Mouse (Mus musculus): ENCODE measurements around the gene Cd8b1. TPM values are rescaled to one million over a fixed set of nuclear protein-coding genes. Genes with fewer than 3 reads are reported as not detected.

The Cd8b1 gene
- total RNA-seq (2014; rRNA removed) (0.18 and 0.20 TPM in 2 replicates), polyA plus RNA-seq (2012; rRNA removed) (0.18 and 0.22 TPM in 2 replicates)

- WGBS = 82% methylated on average over 7 of the region's 7 CpGs
- no peaks in the 10 kb centered on the region for H3K4me1 ChIP-seq (ENCODE audit: control insufficient read depth, insufficient read depth, low read length)
- DNase-seq (ENCODE audit: extremely low read depth, low read depth, low spot score) = no peak
- no peaks in the 10 kb centered on the region for H3K27me3 ChIP-seq (ENCODE audit: control insufficient read depth, insufficient read depth, low read length)
- H3K79me2 ChIP-seq (ENCODE audit: control insufficient read depth, insufficient read depth, low read length) = no peaks in the 10 kb centered on the region
- no peak within 1 kb of the TSS for H3K27ac ChIP-seq (replicated peaks; ENCODE audit: insufficient read depth, low read depth, low read length)
- H3K36me3 ChIP-seq (ENCODE audit: control insufficient read depth, insufficient read depth, low read length) = no peaks in the 10 kb centered on the region
- no peak within 1 kb of the TSS for H3K4me3 ChIP-seq (ENCODE audit: insufficient read depth, low read depth, low read length)
- TF ChIP-seq POLR2A (IDR thresholded peaks at IDR 0.05; ENCODE audit: extremely low read depth, insufficient read depth, low read length) (no peak), CTCF (IDR thresholded peaks at IDR 0.05; ENCODE audit: low read depth, low read length) (no peak)
- no peak within 1 kb of the TSS for H3K9ac ChIP-seq (ENCODE audit: low read depth, low read length)
These were observed at the start of gene Cd8b1 for GRCm38 (mm10) chr6:71322491-71322921. Gene Cd8b1 (plus strand): TSS chr6:71322788.

GRCm38 (mm10) chr6:71273715-71274114 lies 48.9 kb upstream of the Cd8b1 start:
- Histone ChIP-seq H3K4me1 (ENCODE audit: control insufficient read depth, insufficient read depth, low read length) (peaks cover 13% of the 10 kb centered on the region), H3K9ac (ENCODE audit: low read depth, low read length) (no peak overlapping the region), H3K27ac (replicated peaks; ENCODE audit: insufficient read depth, low read depth, low read length) (no peak overlapping the region), H3K4me3 (ENCODE audit: insufficient read depth, low read depth, low read length) (no peak overlapping the region), H3K36me3 (ENCODE audit: control insufficient read depth, insufficient read depth, low read length) (no peaks in the 10 kb centered on the region; the same call in 1 of the 2 replicates), H3K79me2 (ENCODE audit: control insufficient read depth, insufficient read depth, low read length) (peaks cover 10% of the 10 kb centered on the region; the same call in 1 of the 2 replicates), H3K27me3 (ENCODE audit: control insufficient read depth, insufficient read depth, low read length) (no peaks in the 10 kb centered on the region)
- WGBS = 88% methylated on average over 1 of the region's 1 CpGs
- DNase-seq (ENCODE audit: extremely low read depth, low read depth, low spot score) = no peak
- TF ChIP-seq POLR2A (IDR thresholded peaks at IDR 0.05; ENCODE audit: extremely low read depth, insufficient read depth, low read length) (no peak), CTCF (IDR thresholded peaks at IDR 0.05; ENCODE audit: low read depth, low read length) (no peak)

GRCm38 (mm10) chr6:71274621-71275020 lies 48.0 kb upstream of the Cd8b1 start:
- TF ChIP-seq POLR2A (IDR thresholded peaks at IDR 0.05; ENCODE audit: extremely low read depth, insufficient read depth, low read length) (no peak), CTCF (IDR thresholded peaks at IDR 0.05; ENCODE audit: low read depth, low read length) (no peak)
- 97% methylated on average over 1 of the region's 1 CpGs for WGBS
- H3K36me3 ChIP-seq (ENCODE audit: control insufficient read depth, insufficient read depth, low read length) = no peaks in the 10 kb centered on the region; the same call in 1 of the 2 replicates
- H3K27me3 ChIP-seq (ENCODE audit: control insufficient read depth, insufficient read depth, low read length) = no peaks in the 10 kb centered on the region
- H3K4me3 ChIP-seq (ENCODE audit: insufficient read depth, low read depth, low read length) = no peak overlapping the region
- no peak overlapping the region for H3K9ac ChIP-seq (ENCODE audit: low read depth, low read length)
- H3K4me1 ChIP-seq (ENCODE audit: control insufficient read depth, insufficient read depth, low read length) = peaks cover 9% of the 10 kb centered on the region
- H3K27ac ChIP-seq (replicated peaks; ENCODE audit: insufficient read depth, low read depth, low read length) = no peak overlapping the region
- peaks cover 11% of the 10 kb centered on the region; the same call in 1 of the 2 replicates for H3K79me2 ChIP-seq (ENCODE audit: control insufficient read depth, insufficient read depth, low read length)
- DNase-seq (ENCODE audit: extremely low read depth, low read depth, low spot score) = no peak

- no peak overlapping the region for H3K9ac ChIP-seq (ENCODE audit: low read depth, low read length)
- H3K27ac ChIP-seq (replicated peaks; ENCODE audit: insufficient read depth, low read depth, low read length) = no peak overlapping the region
- H3K36me3 ChIP-seq (ENCODE audit: control insufficient read depth, insufficient read depth, low read length) = peaks cover 5% of the 10 kb centered on the region
- peak; percentile 19 for DNase-seq (ENCODE audit: extremely low read depth, low read depth, low spot score)
- H3K27me3 ChIP-seq (ENCODE audit: control insufficient read depth, insufficient read depth, low read length) = no peaks in the 10 kb centered on the region
- WGBS = 51% methylated on average over 1 of the region's 1 CpGs
- H3K4me3 ChIP-seq (ENCODE audit: insufficient read depth, low read depth, low read length) = no peak overlapping the region
- TF ChIP-seq CTCF (IDR thresholded peaks at IDR 0.05; ENCODE audit: low read depth, low read length) = no peak
- TF ChIP-seq POLR2A (IDR thresholded peaks at IDR 0.05; ENCODE audit: extremely low read depth, insufficient read depth, low read length) = no peak
- no peaks in the 10 kb centered on the region for H3K4me1 ChIP-seq (ENCODE audit: control insufficient read depth, insufficient read depth, low read length)
- 0 out of 2 replicates have a peak, but pooled peaks cover 2% of the 10 kb centered on the region for H3K79me2 ChIP-seq (ENCODE audit: control insufficient read depth, insufficient read depth, low read length)
These were observed 43.2 kb upstream of the Cd8b1 start for GRCm38 (mm10) chr6:71279418-71279817.

- H3K27ac ChIP-seq (replicated peaks; ENCODE audit: insufficient read depth, low read depth, low read length) = no peak overlapping the region
- 79% methylated on average over 14 of the region's 14 CpGs for WGBS
- DNase-seq (ENCODE audit: extremely low read depth, low read depth, low spot score) = no peak
These were observed 29.1 kb upstream of the Cd8b1 start for GRCm38 (mm10) chr6:71293509-71293908.

GRCm38 (mm10) chr6:71295303-71295702 lies 27.3 kb upstream of the Cd8b1 start:
- WGBS = 76% methylated on average over 6 of the region's 6 CpGs
- Histone ChIP-seq H3K36me3 (ENCODE audit: control insufficient read depth, insufficient read depth, low read length) (no peaks in the 10 kb centered on the region), H3K27ac (replicated peaks; ENCODE audit: insufficient read depth, low read depth, low read length) (no peak overlapping the region), H3K27me3 (ENCODE audit: control insufficient read depth, insufficient read depth, low read length) (no peaks in the 10 kb centered on the region), H3K4me3 (ENCODE audit: insufficient read depth, low read depth, low read length) (no peak overlapping the region), H3K79me2 (ENCODE audit: control insufficient read depth, insufficient read depth, low read length) (no peaks in the 10 kb centered on the region), H3K9ac (ENCODE audit: low read depth, low read length) (no peak overlapping the region), H3K4me1 (ENCODE audit: control insufficient read depth, insufficient read depth, low read length) (no peaks in the 10 kb centered on the region)
- no peak for DNase-seq (ENCODE audit: extremely low read depth, low read depth, low spot score)
- TF ChIP-seq CTCF (IDR thresholded peaks at IDR 0.05; ENCODE audit: low read depth, low read length) (no peak), POLR2A (IDR thresholded peaks at IDR 0.05; ENCODE audit: extremely low read depth, insufficient read depth, low read length) (no peak)

More at GRCm38 (mm10) chr6:71293509-71293908, 29.1 kb upstream of the Cd8b1 start:
- H3K9ac ChIP-seq (ENCODE audit: low read depth, low read length) = no peak overlapping the region
- H3K36me3 ChIP-seq (ENCODE audit: control insufficient read depth, insufficient read depth, low read length) = no peaks in the 10 kb centered on the region
- TF ChIP-seq POLR2A (IDR thresholded peaks at IDR 0.05; ENCODE audit: extremely low read depth, insufficient read depth, low read length) = no peak
- no peak for TF ChIP-seq CTCF (IDR thresholded peaks at IDR 0.05; ENCODE audit: low read depth, low read length)
- H3K4me3 ChIP-seq (ENCODE audit: insufficient read depth, low read depth, low read length) = no peak overlapping the region
- H3K4me1 ChIP-seq (ENCODE audit: control insufficient read depth, insufficient read depth, low read length) = no peaks in the 10 kb centered on the region
- no peaks in the 10 kb centered on the region for H3K27me3 ChIP-seq (ENCODE audit: control insufficient read depth, insufficient read depth, low read length)
- H3K79me2 ChIP-seq (ENCODE audit: control insufficient read depth, insufficient read depth, low read length) = no peaks in the 10 kb centered on the region

Measured in liver, adult 2 months (tissue).